Mouse (Mus musculus) liver, adult 2 months (tissue): Measurements from ENCODE around the gene Nfic. TPM values are rescaled to one million over a fixed set of nuclear protein-coding genes. Genes with fewer than 3 reads are reported as not detected.

Experiments
- DNase-seq: peaks from one replicate; pipeline ENCODE4 v3.0.0-alpha.2; 2011; ENCODE audit warnings: low read depth, low spot score; ENCODE audit errors: extremely low read depth
- H3K27ac ChIP-seq: fragments of 200-500 bp; replicated peaks from 2 replicates; pipeline ENCODE4 v1.5.1; 2012; ENCODE audit warnings: low read depth, mild to moderate bottlenecking, control low read depth, inconsistent platforms, low read length; ENCODE audit not compliant: insufficient read depth
- H3K27me3 ChIP-seq: fragments of 200-500 bp; 2 replicates; pipeline ENCODE4 v1.6.1; 2012; ENCODE audit warnings: mild to moderate bottlenecking, moderate library complexity, low read length, inconsistent platforms; ENCODE audit not compliant: control insufficient read depth, insufficient read depth
- H3K36me3 ChIP-seq: fragments of 200-500 bp; 2 replicates; pipeline ENCODE4 v1.6.1; 2012; ENCODE audit warnings: low read length, inconsistent platforms; ENCODE audit not compliant: control insufficient read depth, insufficient read depth
- H3K4me1 ChIP-seq: fragments of 200-500 bp; 2 replicates; pipeline ENCODE4 v1.6.1; 2011; ENCODE audit warnings: low read length; ENCODE audit not compliant: control insufficient read depth, insufficient read depth
- H3K4me3 ChIP-seq: fragments of 200-500 bp; 2 replicates; pipeline ENCODE4 v1.5.1; 2011; ENCODE audit warnings: low read depth, mild to moderate bottlenecking, control low read depth, low read length, moderate library complexity; ENCODE audit not compliant: insufficient read depth
- H3K79me2 ChIP-seq: fragments of 200-500 bp; 2 replicates; pipeline ENCODE4 v1.6.1; 2012; ENCODE audit warnings: inconsistent platforms, mild to moderate bottlenecking, low read length, moderate library complexity; ENCODE audit not compliant: control insufficient read depth, insufficient read depth
- H3K9ac ChIP-seq: fragments of 200-500 bp; 2 replicates; pipeline ENCODE4 v1.6.1; 2012; ENCODE audit warnings: low read depth, mild to moderate bottlenecking, control low read depth, inconsistent platforms, low read length
- CTCF ChIP-seq: fragments of 200-500 bp; IDR thresholded peaks from 2 replicates; pipeline ENCODE4 v1.5.1; 2011; ENCODE audit warnings: low read depth, low read length, control low read depth
- POLR2A ChIP-seq: fragments of 200-500 bp; IDR thresholded peaks from 2 replicates; pipeline ENCODE4 v1.6.1; 2011; ENCODE audit warnings: low read length, control low read depth; ENCODE audit not compliant: insufficient read depth; ENCODE audit errors: extremely low read depth
- WGBS: fragments of 180-500 bp; shearing (Covaris S2); methylation state at CpG from one replicate; pipeline ENCODE4 v1.1.7; 2018; 5-methylcytosine and 5-hydroxymethylcytosine counted together
- polyA plus RNA-seq: library from polyadenylated mRNA; depleted of rRNA; stranded (reverse); fragments of >200 nt; gene quantifications from 2 replicates; pipeline ENCODE4 v1.2.3, GENCODE M21; 2012
- total RNA-seq: library from RNA; depleted of rRNA; stranded (reverse); fragments of >200 nt; gene quantifications from 2 replicates; pipeline ENCODE4 v1.2.3, GENCODE M21; 2014

Nfic gene
- total and polyA plus RNA-seq, 2 experiments = 7.4 to 32.8 TPM

DNA sequence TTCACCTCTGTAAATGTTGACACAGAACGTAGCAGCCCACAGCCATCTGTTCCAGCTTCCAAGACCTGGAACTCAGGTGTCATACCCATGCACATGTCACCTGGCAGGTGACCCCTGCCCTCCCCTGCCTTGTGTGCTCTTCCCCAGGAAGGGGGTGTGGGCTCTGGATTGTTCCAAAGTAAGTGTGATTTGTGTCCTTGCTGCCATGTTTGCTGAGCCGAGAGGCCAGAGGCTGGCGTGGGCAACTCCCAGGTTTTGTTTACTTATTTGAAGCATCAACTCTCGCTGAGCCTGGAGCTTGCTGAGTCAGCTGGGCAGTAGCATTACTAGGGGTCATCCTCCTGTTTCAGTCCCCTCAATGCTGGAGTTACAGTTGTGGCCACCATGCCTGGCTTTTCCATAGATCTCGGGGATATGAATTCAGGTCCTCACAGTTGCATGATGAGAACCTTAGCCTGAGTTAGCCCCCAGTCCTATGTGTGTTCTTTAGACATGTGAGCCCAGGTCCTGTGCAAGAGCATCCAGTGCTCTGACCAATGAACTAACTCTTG is 66.9 kb downstream of the Nfic start, which contains the start of gene Gm48552:
Gm48552 (plus strand) TSS at position 501 of the 551 bp plus-strand sequence.
- Histone ChIP-seq H3K27me3 (no peaks in the 10 kb centered on the region), H3K4me1 (peaks cover 17% of the 10 kb centered on the region), H3K36me3 (0 out of 2 replicates have a peak, but pooled peaks cover 1% of the 10 kb centered on the region), H3K79me2 (peaks cover 13% of the 10 kb centered on the region), H3K4me3 (no peak within 1 kb of the TSS), H3K27ac (no peak within 1 kb of the TSS), H3K9ac (no peak within 1 kb of the TSS)
- peak; percentile 58 for DNase-seq
- 32% methylated on average over 5 of the region's 5 CpGs for WGBS
- no peak for TF ChIP-seq POLR2A
- TF ChIP-seq CTCF = no peak

DNA sequence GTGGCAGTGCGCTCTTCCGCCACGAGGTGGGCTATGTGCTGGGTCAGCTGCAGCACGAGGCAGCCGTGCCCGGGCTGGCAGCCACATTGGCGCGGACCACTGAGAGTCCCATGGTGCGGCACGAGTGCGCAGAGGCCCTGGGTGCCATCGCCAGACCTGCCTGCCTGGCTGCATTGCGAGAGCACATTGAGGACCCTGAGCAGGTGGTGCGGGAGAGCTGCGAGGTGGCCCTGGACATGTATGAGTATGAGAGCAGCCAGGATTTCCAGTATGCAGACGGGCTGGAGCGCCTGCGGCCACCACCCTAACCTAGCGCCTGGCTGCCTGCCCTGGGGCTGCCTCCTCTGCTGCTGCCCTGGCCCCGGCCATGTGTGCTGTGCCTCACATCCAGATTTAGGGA is 67.7 kb downstream of the Nfic start:
- DNase-seq = no peak
- H3K4me3 ChIP-seq = no peak overlapping the region
- 0 out of 2 replicates have a peak, but pooled peaks cover 1% of the 10 kb centered on the region for H3K36me3 ChIP-seq
- no peak overlapping the region for H3K9ac ChIP-seq
- WGBS = 86% methylated on average over 20 of the region's 20 CpGs
- H3K27me3 ChIP-seq = no peaks in the 10 kb centered on the region
- peaks cover 13% of the 10 kb centered on the region for H3K79me2 ChIP-seq
- no peak for TF ChIP-seq POLR2A
- TF ChIP-seq CTCF = no peak
- no peak overlapping the region for H3K27ac ChIP-seq
- peaks cover 14% of the 10 kb centered on the region for H3K4me1 ChIP-seq

DNA sequence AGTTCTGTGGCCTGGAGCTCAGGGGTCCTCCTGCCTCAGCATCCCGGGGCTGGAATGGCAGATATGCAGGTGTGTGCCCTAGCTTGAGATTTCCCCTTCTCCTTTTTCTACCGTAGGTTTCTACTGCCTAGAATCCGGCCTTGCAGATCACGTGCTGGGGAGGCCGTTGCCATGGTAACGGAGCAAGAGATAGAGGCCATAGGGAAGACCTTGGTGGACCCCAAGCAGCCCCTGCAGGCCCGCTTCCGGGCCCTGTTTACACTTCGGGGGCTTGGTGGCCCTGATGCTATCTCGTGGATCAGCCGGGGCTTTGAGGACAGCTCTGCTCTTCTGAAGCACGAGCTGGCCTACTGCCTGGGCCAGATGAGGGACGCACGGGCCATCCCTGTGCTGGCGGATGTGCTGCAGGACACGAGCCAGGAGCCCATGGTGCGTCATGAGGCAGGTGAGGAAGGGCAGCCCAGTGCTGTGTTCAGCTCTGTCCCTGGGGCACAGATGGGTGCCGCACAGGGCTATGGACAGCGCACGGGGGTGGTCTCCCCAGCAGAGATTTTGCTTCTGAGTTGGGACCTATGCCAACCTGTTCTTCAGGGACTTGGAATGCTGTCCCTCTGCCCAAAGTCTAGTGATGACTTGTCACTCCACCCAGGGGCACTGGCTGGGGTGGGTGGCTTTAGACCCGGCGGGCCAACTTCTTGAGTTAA is 69.7 kb downstream of the Nfic start:
- Histone ChIP-seq H3K79me2 (peaks cover 13% of the 10 kb centered on the region), H3K4me1 (peaks cover 14% of the 10 kb centered on the region), H3K4me3 (no peak overlapping the region), H3K27me3 (no peaks in the 10 kb centered on the region), H3K9ac (no peak overlapping the region), H3K36me3 (0 out of 2 replicates have a peak, but pooled peaks cover 1% of the 10 kb centered on the region), H3K27ac (no peak overlapping the region)
- 52% methylated on average over 22 of the region's 22 CpGs for WGBS
- no peak for DNase-seq
- TF ChIP-seq POLR2A = no peak
- no peak for TF ChIP-seq CTCF

DNA sequence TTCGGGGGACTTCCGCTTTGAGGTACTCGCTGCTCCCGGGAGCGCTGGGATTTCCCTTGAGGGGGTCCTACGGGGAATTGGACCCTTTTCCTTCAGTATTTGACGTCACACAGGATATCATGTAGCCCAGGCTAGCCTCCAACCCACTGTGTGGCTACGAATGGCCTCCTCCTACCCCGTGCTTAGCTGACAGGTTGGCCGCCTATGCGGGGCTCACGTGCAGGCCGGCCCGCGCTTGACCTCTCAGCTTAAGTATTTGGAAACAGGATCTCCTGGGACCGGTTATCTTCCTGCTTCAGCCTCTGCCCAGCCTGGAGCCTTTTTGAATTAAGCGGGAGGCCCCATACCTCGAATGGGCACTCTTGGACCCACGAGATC is 70.8 kb downstream of the Nfic start:
- TF ChIP-seq CTCF = no peak
- TF ChIP-seq POLR2A = no peak
- H3K4me3 ChIP-seq = peak overlapping the region; percentile 88
- no peaks in the 10 kb centered on the region for H3K27me3 ChIP-seq
- peaks cover 13% of the 10 kb centered on the region for H3K79me2 ChIP-seq
- H3K36me3 ChIP-seq = 0 out of 2 replicates have a peak, but pooled peaks cover 1% of the 10 kb centered on the region
- no peak for DNase-seq
- peak overlapping the region; percentile 70 for H3K27ac ChIP-seq
- H3K9ac ChIP-seq = peak overlapping the region; percentile 89
- peaks cover 14% of the 10 kb centered on the region for H3K4me1 ChIP-seq
- under 1% methylated on average over 19 of the region's 19 CpGs for WGBS

DNA sequence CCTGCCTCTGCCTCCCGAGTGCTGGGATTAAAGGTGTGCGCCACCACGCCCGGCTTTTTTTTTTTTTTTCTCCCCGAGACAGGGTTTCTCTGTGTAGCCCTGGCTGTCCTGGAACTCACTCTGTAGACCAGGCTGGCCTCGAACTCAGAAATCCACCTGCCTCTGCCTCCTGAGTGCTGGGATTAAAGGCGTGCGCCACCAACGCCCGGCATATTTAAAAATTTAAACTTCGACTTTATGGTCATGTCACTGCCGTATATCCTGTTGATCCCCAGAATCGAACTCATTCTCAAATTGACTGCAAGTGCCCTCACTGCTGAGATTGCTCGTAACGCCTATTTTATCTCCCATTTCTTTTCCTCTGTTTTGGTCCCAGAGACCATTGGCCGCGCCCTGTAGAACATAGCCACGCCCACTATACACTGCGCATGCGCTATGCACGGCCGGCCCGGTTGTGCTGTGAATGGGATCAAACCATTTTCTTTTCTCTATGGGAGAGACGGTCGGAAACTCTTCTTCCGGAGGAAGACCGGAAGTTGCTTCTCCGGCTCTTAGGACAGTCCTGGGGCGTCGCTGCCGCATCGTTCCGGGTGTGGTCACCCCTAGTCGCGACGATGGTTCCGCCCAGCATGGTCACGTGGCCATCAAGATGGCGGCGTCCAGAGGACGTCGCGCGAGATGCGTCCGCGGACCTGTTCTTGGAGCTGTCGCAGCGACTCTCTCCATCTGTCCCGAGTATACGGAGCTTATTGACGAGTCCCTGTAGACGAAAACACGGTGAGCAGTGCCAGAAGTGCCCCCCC is 71.4 kb downstream of the Nfic start, which contains the start of the genes Dohh and Gm48551:
Dohh (plus strand) TSS at position 627 of the 803 bp plus-strand sequence.
Gm48551 (plus strand) TSS at position 665 of the 803 bp plus-strand sequence.
- WGBS = 3% methylated on average over 52 of the region's 54 CpGs
- H3K4me3 ChIP-seq = peak within 1 kb of the TSS; percentile 88
- peaks cover 13% of the 10 kb centered on the region for H3K79me2 ChIP-seq
- H3K27ac ChIP-seq = peak within 1 kb of the TSS; percentile 70
- H3K27me3 ChIP-seq = no peaks in the 10 kb centered on the region
- H3K9ac ChIP-seq = peak within 1 kb of the TSS; percentile 89
- 0 out of 2 replicates have a peak, but pooled peaks cover 1% of the 10 kb centered on the region for H3K36me3 ChIP-seq
- DNase-seq = peak; percentile 97
- TF ChIP-seq POLR2A = peak; percentile 84
- no peak for TF ChIP-seq CTCF
- peaks cover 11% of the 10 kb centered on the region for H3K4me1 ChIP-seq
